Mouse (Mus musculus): ENCODE results near the gene Fam136a.

DNA sequence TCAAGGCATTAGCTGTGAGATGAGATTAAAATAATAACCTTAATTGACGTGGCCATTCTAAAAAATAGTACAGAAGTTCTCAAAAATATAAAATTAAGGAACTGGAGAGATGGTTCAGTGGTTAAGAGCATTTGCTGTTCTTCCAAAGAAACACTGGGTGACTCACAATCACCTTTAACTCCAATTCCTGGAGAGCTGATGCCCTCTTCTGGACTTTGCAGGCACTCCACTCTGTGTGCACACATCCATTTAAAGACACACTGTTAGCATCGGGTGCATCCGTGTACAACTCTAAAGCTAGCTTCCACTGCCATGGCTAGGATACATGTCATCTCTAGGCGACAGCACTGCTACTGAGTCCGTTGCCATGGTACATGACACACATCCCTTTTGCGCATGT lies 35.5 kb upstream of the Fam136a start:
- TF ChIP-seq GATA1 (IDR thresholded peaks at IDR 0.05; ENCODE audit: borderline replicate concordance, low read length): no peak
- no peak for TF ChIP-seq FLI1 (IDR thresholded peaks at IDR 0.05; ENCODE audit: low read length)
